Mouse (Mus musculus) liver, adult 2 months (tissue): ENCODE results near the gene Stxbp4.

Experiments used
- CTCF ChIP-seq: fragments of 200-500 bp; IDR thresholded peaks from 2 replicates; pipeline ENCODE4 v1.5.1; 2011; ENCODE audit warnings: low read depth, low read length, control low read depth
- POLR2A ChIP-seq: fragments of 200-500 bp; IDR thresholded peaks from 2 replicates; pipeline ENCODE4 v1.6.1; 2011; ENCODE audit warnings: low read length, control low read depth; ENCODE audit not compliant: insufficient read depth; ENCODE audit errors: extremely low read depth

GRCm38 (mm10) chr11:90585754-90586153 lies 52.1 kb downstream of the Stxbp4 start:
- no peak for TF ChIP-seq CTCF
- TF ChIP-seq POLR2A: no peak
